Mouse (Mus musculus) C2C12 (cell line): ENCODE measurements around the gene Wfdc1. TPM values are rescaled to one million over a fixed set of nuclear protein-coding genes. Genes with fewer than 3 reads are reported as not detected.

Source experiments
- H3K27me3 ChIP-seq: one replicate; pipeline ENCODE4 v1.6.1; 2011; ENCODE audit not compliant: control insufficient read depth, insufficient read depth, insufficient read length
- H3K36me3 ChIP-seq: one replicate; pipeline ENCODE4 v1.6.1; 2011; ENCODE audit not compliant: control insufficient read depth, insufficient read depth
- H3K4me3 ChIP-seq: one replicate; pipeline ENCODE4 v1.5.1; 2011; ENCODE audit warnings: mild to moderate bottlenecking, control low read depth; ENCODE audit not compliant: poor library complexity, insufficient read depth, severe bottlenecking
- H3K79me2 ChIP-seq: one replicate; pipeline ENCODE4 v1.6.1; 2011; ENCODE audit not compliant: control insufficient read depth, insufficient read depth
- H3K79me3 ChIP-seq: one replicate; pipeline ENCODE4 v1.6.1; 2011; ENCODE audit warnings: low read depth, control low read depth
- H3ac ChIP-seq: one replicate; pipeline ENCODE3; 2011; ENCODE audit warnings: low read depth; ENCODE audit not compliant: control insufficient read depth, insufficient read length
- CEBPB ChIP-seq: IDR thresholded peaks from one replicate; pipeline ENCODE4 v1.6.1; 2011; ENCODE audit warnings: low read depth, mild to moderate bottlenecking, control low read depth, moderate library complexity
- CTCF ChIP-seq: IDR thresholded peaks from one replicate; pipeline ENCODE4 v1.5.1; 2011; ENCODE audit not compliant: control insufficient read depth, insufficient read depth, insufficient read length
- FOSL1 ChIP-seq: IDR thresholded peaks from one replicate; pipeline ENCODE4 v1.8.0; 2011; ENCODE audit warnings: mild to moderate bottlenecking, low read length; ENCODE audit not compliant: poor library complexity, insufficient read depth, severe bottlenecking
- MAX ChIP-seq: IDR thresholded peaks from one replicate; pipeline ENCODE4 v1.6.1; 2011; ENCODE audit warnings: mild to moderate bottlenecking, control low read depth
- MYOD1 ChIP-seq: IDR thresholded peaks from one replicate; pipeline ENCODE4 v1.6.1; 2011; ENCODE audit warnings: low read depth; ENCODE audit not compliant: control insufficient read depth, insufficient read length
- MYOG ChIP-seq: IDR thresholded peaks from one replicate; pipeline ENCODE4 v1.6.1; 2011; ENCODE audit not compliant: control insufficient read depth, insufficient read length; ENCODE audit errors: extremely low read depth
- USF1 ChIP-seq: IDR thresholded peaks from one replicate; pipeline ENCODE4 v1.6.1; 2011; ENCODE audit warnings: low read depth, mild to moderate bottlenecking, control low read depth, moderate library complexity
- polyA plus RNA-seq: library from polyadenylated mRNA; unstranded; fragments of >200 nt; fragmentation: generic; extraction: Trizol; gene quantifications from one replicate; pipeline ENCODE4 v1.2.1, GENCODE M21; 2012; ENCODE audit warnings: missing spikeins

Wfdc1 gene
- polyA plus RNA-seq, 1 experiment: not detected

GRCm38 (mm10) chr8:119635958-119636357 lies 30.2 kb upstream of the Wfdc1 start:
- TF ChIP-seq CEBPB (no peak), MYOG (no peak), FOSL1 (no peak)

GRCm38 (mm10) chr8:119636766-119637165 lies 29.4 kb upstream of the Wfdc1 start:
- Histone ChIP-seq H3K4me3 (no peak overlapping the region), H3K27me3 (peaks cover 78% of the 10 kb centered on the region), H3K79me3 (no peaks in the 10 kb centered on the region), H3K36me3 (no peaks in the 10 kb centered on the region), H3ac (no peak overlapping the region), H3K79me2 (no peaks in the 10 kb centered on the region)
- no peak for TF ChIP-seq USF1
- TF ChIP-seq CEBPB: no peak
- no peak for TF ChIP-seq CTCF
- TF ChIP-seq MYOD1: no peak
- TF ChIP-seq FOSL1: no peak
- no peak for TF ChIP-seq MYOG
- TF ChIP-seq MAX: no peak

More at GRCm38 (mm10) chr8:119635958-119636357, 30.2 kb upstream of the Wfdc1 start:
- no peak overlapping the region for H3K4me3 ChIP-seq
- no peaks in the 10 kb centered on the region for H3K36me3 ChIP-seq
- H3K79me3 ChIP-seq: no peaks in the 10 kb centered on the region
- H3K27me3 ChIP-seq: peaks cover 79% of the 10 kb centered on the region
- no peak overlapping the region for H3ac ChIP-seq
- H3K79me2 ChIP-seq: no peaks in the 10 kb centered on the region

GRCm38 (mm10) chr8:119637381-119637780 lies 28.8 kb upstream of the Wfdc1 start:
- no peak for TF ChIP-seq CEBPB
- no peak for TF ChIP-seq CTCF
- no peak for TF ChIP-seq MYOG
- no peak for TF ChIP-seq USF1
- no peak for TF ChIP-seq MYOD1
- TF ChIP-seq MAX: no peak
- no peak for TF ChIP-seq FOSL1
- Histone ChIP-seq H3K4me3 (no peak overlapping the region), H3K27me3 (peaks cover 73% of the 10 kb centered on the region), H3ac (no peak overlapping the region), H3K79me2 (no peaks in the 10 kb centered on the region), H3K79me3 (no peaks in the 10 kb centered on the region), H3K36me3 (no peaks in the 10 kb centered on the region)

GRCm38 (mm10) chr8:119638261-119638660 lies 27.9 kb upstream of the Wfdc1 start:
- Histone ChIP-seq H3K4me3 (no peak overlapping the region), H3K36me3 (no peaks in the 10 kb centered on the region), H3ac (no peak overlapping the region), H3K79me2 (no peaks in the 10 kb centered on the region), H3K79me3 (no peaks in the 10 kb centered on the region), H3K27me3 (peaks cover 70% of the 10 kb centered on the region)
- TF ChIP-seq FOSL1 (no peak), MYOG (no peak)

- Histone ChIP-seq H3ac (no peak overlapping the region), H3K79me3 (no peaks in the 10 kb centered on the region), H3K4me3 (no peak overlapping the region), H3K36me3 (no peaks in the 10 kb centered on the region), H3K27me3 (peaks cover 70% of the 10 kb centered on the region), H3K79me2 (no peaks in the 10 kb centered on the region)
- TF ChIP-seq CEBPB: no peak
- TF ChIP-seq USF1: no peak
- no peak for TF ChIP-seq MYOG
- no peak for TF ChIP-seq MYOD1
- TF ChIP-seq FOSL1: no peak
- no peak for TF ChIP-seq MAX
- TF ChIP-seq CTCF: no peak
These were observed 26.4 kb upstream of the Wfdc1 start for GRCm38 (mm10) chr8:119639798-119640197.

- Histone ChIP-seq H3K79me2 (no peaks in the 10 kb centered on the region), H3K27me3 (peaks cover 63% of the 10 kb centered on the region), H3ac (no peak overlapping the region), H3K36me3 (no peaks in the 10 kb centered on the region), H3K4me3 (no peak overlapping the region), H3K79me3 (no peaks in the 10 kb centered on the region)
- TF ChIP-seq USF1 (no peak), MYOD1 (no peak), MAX (no peak), CTCF (no peak), FOSL1 (no peak), CEBPB (no peak), MYOG (no peak)
These were observed 25.1 kb upstream of the Wfdc1 start for GRCm38 (mm10) chr8:119641058-119641457.

- Histone ChIP-seq H3K36me3 (no peaks in the 10 kb centered on the region), H3ac (no peak overlapping the region), H3K79me3 (no peaks in the 10 kb centered on the region), H3K4me3 (no peak overlapping the region), H3K79me2 (no peaks in the 10 kb centered on the region), H3K27me3 (peaks cover 44% of the 10 kb centered on the region)
- no peak for TF ChIP-seq MAX
- TF ChIP-seq USF1: no peak
- TF ChIP-seq MYOG: no peak
- no peak for TF ChIP-seq CEBPB
- no peak for TF ChIP-seq FOSL1
- TF ChIP-seq CTCF: no peak
- TF ChIP-seq MYOD1: no peak
These were observed 23.2 kb upstream of the Wfdc1 start for GRCm38 (mm10) chr8:119642960-119643359.
